Mouse (Mus musculus) embryonic facial prominence, embryonic 13.5 days (tissue): ENCODE measurements at regions not wholly inside any gene's neighbourhood (a gene's known extent, or its start where the extent isn't known, plus 50 kb on each side); places are given as distances from the start of the nearest gene placed in this dataset.

Experiments
- ATAC-seq: fragments of 200-750 bp; cut with Nextera tagmentation; 2 replicates; pipeline ENCODE4 v1.8.0; 2017; ENCODE audit warnings: low read depth; ENCODE audit not compliant: insufficient number of reproducible peaks, insufficient read depth, low FRiP score, low TSS enrichment
- H3K27ac ChIP-seq: fragments of 300-500 bp; sonication (generic); 2 replicates; pipeline ENCODE4 v1.5.1; 2015; ENCODE audit warnings: moderate library complexity, mild to moderate bottlenecking, inconsistent platforms
- H3K27me3 ChIP-seq: fragments of 300-500 bp; sonication (generic); 2 replicates; pipeline ENCODE4 v1.6.1; 2015; ENCODE audit warnings: mild to moderate bottlenecking, inconsistent platforms
- H3K36me3 ChIP-seq: fragments of 300-500 bp; sonication (generic); 2 replicates; pipeline ENCODE4 v1.6.1; 2015; ENCODE audit warnings: mild to moderate bottlenecking, inconsistent platforms
- H3K4me1 ChIP-seq: fragments of 300-500 bp; sonication (generic); 2 replicates; pipeline ENCODE4 v1.6.1; 2015; ENCODE audit warnings: inconsistent platforms
- H3K4me2 ChIP-seq: fragments of 300-500 bp; sonication (generic); 2 replicates; pipeline ENCODE4 v1.6.1; 2015; ENCODE audit warnings: moderate library complexity, mild to moderate bottlenecking, inconsistent platforms
- H3K4me3 ChIP-seq: fragments of 300-500 bp; sonication (generic); 2 replicates; pipeline ENCODE4 v1.5.1; 2015; ENCODE audit warnings: mild to moderate bottlenecking, inconsistent platforms
- H3K9ac ChIP-seq: fragments of 300-500 bp; sonication (generic); 2 replicates; pipeline ENCODE4 v1.6.1; 2015; ENCODE audit warnings: mild to moderate bottlenecking, inconsistent platforms
- H3K9me3 ChIP-seq: fragments of 300-500 bp; sonication (generic); 2 replicates; pipeline ENCODE4 v1.6.1; 2016; ENCODE audit warnings: inconsistent platforms
- WGBS: fragments of 180-500 bp; shearing (Covaris S2); methylation state at CpG from one replicate; pipeline ENCODE4 v1.1.7; 2015; ENCODE audit warnings: mixed read lengths; 5-methylcytosine and 5-hydroxymethylcytosine counted together

- 51% methylated on average over 6 of the region's 6 CpGs for WGBS
- Histone ChIP-seq H3K4me3 (no peak overlapping the region), H3K9ac (no peak overlapping the region), H3K9me3 (no peaks in the 10 kb centered on the region), H3K27ac (no peak overlapping the region), H3K27me3 (no peaks in the 10 kb centered on the region), H3K36me3 (no peaks in the 10 kb centered on the region), H3K4me2 (no peak overlapping the region), H3K4me1 (peaks cover 9% of the 10 kb centered on the region; the same call in 1 of the 2 replicates)
- ATAC-seq: no peak
Observed at GRCm38 (mm10) chr14:114843105-114843743, 248.8 kb upstream of the Gpc5 start.

GRCm38 (mm10) chr14:114854324-114855054 lies 237.5 kb upstream of the Gpc5 start:
- Histone ChIP-seq H3K36me3 (no peaks in the 10 kb centered on the region), H3K9ac (no peak overlapping the region), H3K27me3 (0 out of 2 replicates have a peak, but pooled peaks cover 3% of the 10 kb centered on the region), H3K4me1 (peaks cover 19% of the 10 kb centered on the region), H3K4me2 (peak overlapping the region; percentile 22; the same call in 1 of the 2 replicates), H3K4me3 (no peak overlapping the region), H3K27ac (no peak overlapping the region), H3K9me3 (no peaks in the 10 kb centered on the region)
- WGBS: 21% methylated on average over 9 of the region's 9 CpGs
- no peak for ATAC-seq

DNA sequence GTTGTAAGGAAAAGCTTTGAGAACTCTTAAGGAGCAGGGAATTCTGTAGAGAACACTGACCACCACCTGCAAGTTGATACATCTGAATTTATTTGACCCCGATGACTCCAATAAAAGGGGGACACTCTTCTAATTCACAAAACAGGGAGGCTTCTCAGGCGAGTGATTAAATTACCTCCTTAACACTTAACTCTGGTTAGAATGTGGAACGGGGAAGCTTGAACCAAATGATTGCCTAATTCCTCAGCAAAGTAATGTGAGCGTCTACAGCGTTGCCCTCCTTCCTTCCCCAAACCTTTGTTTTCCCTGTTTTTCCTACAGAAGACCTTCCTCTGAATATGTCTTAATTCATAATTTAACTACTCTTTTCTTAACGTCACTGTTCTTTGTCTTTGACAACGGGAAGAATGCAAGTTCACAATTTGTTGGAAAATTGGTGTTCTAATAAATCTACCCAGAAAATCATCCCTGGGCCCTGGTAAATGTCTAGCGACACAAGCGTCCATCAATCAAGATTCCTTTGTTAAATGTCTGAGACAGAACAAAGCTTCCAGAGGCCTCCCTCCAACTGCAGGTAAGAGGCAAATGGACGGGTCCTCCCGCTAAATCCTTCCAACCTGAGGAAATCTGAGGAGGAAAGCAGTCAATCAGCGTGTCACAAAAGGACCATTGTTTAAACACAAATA lies 236.8 kb upstream of the Gpc5 start:
- H3K36me3 ChIP-seq: no peaks in the 10 kb centered on the region
- WGBS: 13% methylated on average over 12 of the region's 12 CpGs
- H3K4me2 ChIP-seq: peak overlapping the region; percentile 22
- no peak overlapping the region for H3K9ac ChIP-seq
- no peak for ATAC-seq
- H3K27ac ChIP-seq: no peak overlapping the region
- 0 out of 2 replicates have a peak, but pooled peaks cover 3% of the 10 kb centered on the region for H3K27me3 ChIP-seq
- H3K9me3 ChIP-seq: no peaks in the 10 kb centered on the region
- H3K4me1 ChIP-seq: peaks cover 19% of the 10 kb centered on the region
- no peak overlapping the region for H3K4me3 ChIP-seq

GRCm38 (mm10) chr14:114855746-114856145 lies 236.3 kb upstream of the Gpc5 start:
- Histone ChIP-seq H3K27me3 (0 out of 2 replicates have a peak, but pooled peaks cover 3% of the 10 kb centered on the region), H3K4me2 (no peak overlapping the region; the same call in 1 of the 2 replicates), H3K27ac (no peak overlapping the region), H3K9me3 (no peaks in the 10 kb centered on the region), H3K9ac (no peak overlapping the region), H3K4me1 (peaks cover 19% of the 10 kb centered on the region), H3K36me3 (no peaks in the 10 kb centered on the region), H3K4me3 (no peak overlapping the region)
- ATAC-seq: no peak
- WGBS: 19% methylated on average over 3 of the region's 3 CpGs

GRCm38 (mm10) chr14:114856243-114857031 lies 235.6 kb upstream of the Gpc5 start:
- Histone ChIP-seq H3K9ac (no peak overlapping the region), H3K4me2 (peak overlapping the region; percentile 26; the same call in 1 of the 2 replicates)
- no peak for ATAC-seq

DNA sequence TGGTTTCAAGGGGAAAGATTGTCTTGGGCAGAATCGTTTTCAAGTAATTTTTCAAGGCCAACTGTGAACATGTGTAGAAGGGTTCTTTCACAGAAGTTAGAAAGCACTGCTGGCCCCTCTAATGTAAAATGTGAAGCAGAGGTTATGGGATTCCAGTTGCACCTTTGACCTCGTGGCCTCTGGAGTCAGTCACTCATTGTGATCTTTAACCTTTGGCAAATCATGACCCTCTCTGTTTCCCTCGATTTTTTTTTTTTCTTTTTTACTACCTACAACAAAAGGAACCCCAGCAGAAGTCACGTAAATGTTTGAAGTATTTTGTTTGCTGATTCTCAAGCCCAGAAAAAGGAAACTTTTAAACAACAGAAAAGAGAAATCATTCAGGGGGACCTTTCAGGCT lies 234.8 kb upstream of the Gpc5 start:
- Histone ChIP-seq H3K4me1 (peaks cover 19% of the 10 kb centered on the region), H3K9me3 (no peaks in the 10 kb centered on the region), H3K27me3 (0 out of 2 replicates have a peak, but pooled peaks cover 3% of the 10 kb centered on the region), H3K36me3 (no peaks in the 10 kb centered on the region), H3K27ac (no peak overlapping the region), H3K9ac (no peak overlapping the region), H3K4me3 (no peak overlapping the region), H3K4me2 (no peak overlapping the region)
- no peak for ATAC-seq
- WGBS: 17% methylated on average over 4 of the region's 4 CpGs

More at GRCm38 (mm10) chr14:114856243-114857031, 235.6 kb upstream of the Gpc5 start:
- no peaks in the 10 kb centered on the region for H3K36me3 ChIP-seq
- no peaks in the 10 kb centered on the region for H3K9me3 ChIP-seq
- H3K4me3 ChIP-seq: no peak overlapping the region
- H3K4me1 ChIP-seq: peaks cover 19% of the 10 kb centered on the region
- 0 out of 2 replicates have a peak, but pooled peaks cover 3% of the 10 kb centered on the region for H3K27me3 ChIP-seq
- H3K27ac ChIP-seq: no peak overlapping the region
- WGBS: 23% methylated on average over 18 of the region's 18 CpGs

GRCm38 (mm10) chr14:114857689-114858088 lies 234.3 kb upstream of the Gpc5 start:
- H3K9me3 ChIP-seq: no peaks in the 10 kb centered on the region
- H3K4me1 ChIP-seq: peaks cover 19% of the 10 kb centered on the region
- no peaks in the 10 kb centered on the region for H3K36me3 ChIP-seq
- no peak overlapping the region for H3K9ac ChIP-seq
- no peak for ATAC-seq
- H3K4me2 ChIP-seq: no peak overlapping the region
- H3K27me3 ChIP-seq: 0 out of 2 replicates have a peak, but pooled peaks cover 3% of the 10 kb centered on the region
- WGBS: 5% methylated on average over 7 of the region's 7 CpGs
- H3K27ac ChIP-seq: no peak overlapping the region
- no peak overlapping the region for H3K4me3 ChIP-seq

DNA sequence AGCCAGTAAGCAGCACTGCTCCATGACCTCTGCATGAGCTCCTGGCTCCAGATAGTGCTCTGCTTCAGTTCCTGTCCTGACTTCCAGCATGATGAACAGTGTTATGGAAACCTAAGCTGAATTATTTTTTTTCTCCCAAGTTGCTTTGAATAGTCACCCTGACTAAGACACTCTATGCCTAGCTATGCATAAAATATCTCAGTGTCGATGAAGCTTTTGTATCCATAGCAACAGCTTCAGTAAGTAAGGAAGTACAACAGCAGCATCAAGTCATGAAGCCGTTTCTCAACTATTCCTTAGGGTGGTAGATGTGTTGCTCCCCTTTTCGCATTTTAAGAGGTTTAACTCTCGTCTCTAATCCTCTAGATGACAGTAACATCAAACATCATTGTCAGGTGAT lies 228.4 kb upstream of the Gpc5 start:
- Histone ChIP-seq H3K4me3 (no peak overlapping the region), H3K27me3 (no peaks in the 10 kb centered on the region), H3K9me3 (no peaks in the 10 kb centered on the region), H3K4me2 (no peak overlapping the region), H3K4me1 (no peaks in the 10 kb centered on the region), H3K9ac (no peak overlapping the region), H3K27ac (no peak overlapping the region), H3K36me3 (no peaks in the 10 kb centered on the region)
- ATAC-seq: no peak
- 84% methylated on average over 4 of the region's 4 CpGs for WGBS

DNA sequence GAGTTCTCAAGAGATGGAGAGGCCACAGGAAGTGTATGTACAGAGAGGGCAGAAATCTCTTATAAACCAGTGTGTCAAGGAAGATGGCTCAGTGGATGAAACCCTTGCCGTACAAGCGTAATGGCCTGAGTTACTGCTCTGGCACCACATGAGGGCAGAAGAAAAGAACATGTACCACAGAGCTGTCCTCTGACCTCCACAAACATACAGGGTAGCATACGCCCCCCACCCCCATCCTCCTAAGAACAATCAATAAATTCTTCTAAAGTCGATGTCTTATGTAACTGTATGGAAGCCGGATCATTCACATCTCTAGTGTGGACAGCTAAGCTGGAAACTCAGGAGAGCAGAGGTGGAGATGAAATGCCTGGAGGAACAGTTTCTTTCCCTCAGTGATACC lies 227.9 kb upstream of the Gpc5 start:
- no peaks in the 10 kb centered on the region for H3K4me1 ChIP-seq
- H3K9me3 ChIP-seq: no peaks in the 10 kb centered on the region
- no peak overlapping the region for H3K27ac ChIP-seq
- H3K27me3 ChIP-seq: no peaks in the 10 kb centered on the region
- H3K9ac ChIP-seq: no peak overlapping the region
- H3K4me2 ChIP-seq: no peak overlapping the region
- 95% methylated on average over 5 of the region's 5 CpGs for WGBS
- no peaks in the 10 kb centered on the region for H3K36me3 ChIP-seq
- ATAC-seq: no peak
- no peak overlapping the region for H3K4me3 ChIP-seq

DNA sequence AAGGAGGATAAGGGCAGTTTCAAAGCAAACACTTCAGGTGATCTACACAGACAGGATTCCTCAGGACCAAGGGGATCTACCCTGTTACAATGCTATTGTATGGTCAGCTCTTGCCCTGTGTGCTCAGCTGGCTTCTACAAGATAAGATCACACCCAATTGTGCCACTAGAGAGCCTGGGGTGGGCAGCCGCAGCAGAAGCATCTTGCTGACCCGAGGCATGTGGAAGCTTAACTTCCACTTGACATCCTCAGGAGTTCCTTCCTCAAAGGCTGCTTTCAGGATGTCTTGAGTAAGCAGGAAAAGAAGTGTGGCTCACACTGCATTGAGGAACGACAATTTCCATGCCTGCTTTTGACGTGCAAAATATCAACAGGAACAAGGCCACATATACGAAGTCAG lies 222.8 kb upstream of the Gpc5 start:
- H3K27me3 ChIP-seq: no peaks in the 10 kb centered on the region
- no peak overlapping the region for H3K4me3 ChIP-seq
- H3K4me2 ChIP-seq: no peak overlapping the region
- 0 out of 2 replicates have a peak, but pooled peaks cover 3% of the 10 kb centered on the region for H3K4me1 ChIP-seq
- WGBS: 37% methylated on average over 5 of the region's 5 CpGs
- no peak overlapping the region for H3K27ac ChIP-seq
- ATAC-seq: no peak
- H3K9ac ChIP-seq: no peak overlapping the region
- H3K36me3 ChIP-seq: no peaks in the 10 kb centered on the region
- H3K9me3 ChIP-seq: no peaks in the 10 kb centered on the region

DNA sequence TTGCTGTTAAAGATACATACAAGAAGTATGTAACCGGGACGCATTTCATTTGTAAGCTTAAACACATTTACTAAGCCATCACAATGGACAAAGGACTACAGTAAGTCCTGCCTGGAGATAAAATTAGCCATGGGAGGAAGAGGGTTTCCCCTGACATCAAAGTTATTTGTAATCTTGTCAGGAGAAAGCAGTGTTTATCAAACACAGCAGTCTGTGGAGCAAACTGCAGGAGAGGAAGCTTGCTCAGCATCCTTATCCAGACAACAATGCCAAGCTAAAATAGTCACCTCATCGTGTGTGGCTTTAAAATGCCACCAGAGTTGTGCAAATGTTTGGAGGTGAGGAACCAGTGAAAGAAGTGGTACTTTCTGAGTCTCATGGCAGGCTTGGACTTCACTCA lies 216.9 kb upstream of the Gpc5 start:
- H3K9me3 ChIP-seq: no peaks in the 10 kb centered on the region
- H3K4me1 ChIP-seq: peaks cover 13% of the 10 kb centered on the region
- no peak overlapping the region for H3K4me2 ChIP-seq
- 28% methylated on average over 3 of the region's 3 CpGs for WGBS
- H3K27ac ChIP-seq: 0 out of 2 replicates have a peak overlapping the region, but pooled peaks have one; percentile 7
- no peaks in the 10 kb centered on the region for H3K27me3 ChIP-seq
- H3K4me3 ChIP-seq: no peak overlapping the region
- H3K9ac ChIP-seq: no peak overlapping the region
- H3K36me3 ChIP-seq: no peaks in the 10 kb centered on the region
- no peak for ATAC-seq
